In the genomic region with DNA sequence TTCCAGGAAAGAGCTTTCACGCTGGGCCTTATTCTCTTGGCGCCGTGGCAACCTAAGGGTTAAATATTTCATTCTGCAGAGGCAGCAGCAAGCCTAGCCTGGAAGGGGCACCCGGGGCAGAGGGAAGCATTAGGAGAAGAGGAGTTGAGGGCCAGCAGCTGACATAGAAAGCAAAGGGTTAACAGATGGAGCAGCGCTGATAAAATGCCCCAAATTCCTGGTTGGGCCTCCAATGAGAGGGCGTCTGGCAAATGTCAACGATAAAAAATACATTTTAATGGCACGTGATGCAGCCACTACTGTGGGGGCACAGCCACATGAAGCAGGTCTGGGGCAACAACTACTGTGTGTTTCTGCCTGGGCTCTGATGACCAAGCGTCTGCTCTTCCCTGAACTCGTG, we compare ENCODE assay signal across 20 mouse cellular contexts. TPM values are rescaled to one million over a fixed set of nuclear protein-coding genes. Genes with fewer than 3 reads are reported as not detected.
DNase-seq lines count a peak whose midpoint lies in the region; ATAC-seq and TF ChIP-seq lines count a peak whose summit lies in the region.
"Had no signal": no experiment of that assay in that cellular context is flagged by ENCODE, and none has a peak within 500 bp of the region (broad histone marks: within the 10 kb centered on the region; RNA-seq: fewer than 3 reads in every experiment).

No protein-coding gene starts in this region.

- no peaks in the 10 kb centered on the region for H3K9me3 ChIP-seq in heart, embryonic 15.5 days (replicated peaks)
- H3K9me3 ChIP-seq in stomach, embryonic 14.5 days (ENCODE audit: control insufficient read depth, low read depth, low read length): no peaks in the 10 kb centered on the region
- no peaks in the 10 kb centered on the region for H3K9me3 ChIP-seq in stomach, postnatal 0 days (ENCODE audit: control insufficient read depth, low read length)
- no peaks in the 10 kb centered on the region for H3K9me3 ChIP-seq in limb, embryonic 11.5 days (ENCODE audit: control insufficient read depth, low read length)
- H3K9me3 ChIP-seq: G1E; neural tube, embryonic 15.5 days had no signal

- 17% methylated on average over 10 of the region's 10 CpGs for WGBS in heart, embryonic 15.5 days
- 14% methylated on average over 10 of the region's 10 CpGs for WGBS in stomach, embryonic 14.5 days
- WGBS in stomach, postnatal 0 days: 25% methylated on average over 10 of the region's 10 CpGs
- WGBS in limb, embryonic 11.5 days: 19% methylated on average over 10 of the region's 10 CpGs

- TF ChIP-seq EP300 in stomach, postnatal 0 days (optimal IDR thresholded peaks at IDR 0.05): no peak

- DNase-seq in heart, postnatal 10 days: no peak
- DNase-seq in stomach, postnatal 0 days (ENCODE audit: low spot score): no peak
- peak; percentile 67 for DNase-seq in limb, embryonic 11.5 days (ENCODE audit: low spot score)
- DNase-seq in cerebellum, adult 8-10 months: no peak
- no peak for DNase-seq in gastrocnemius, postnatal 25 days
- DNase-seq: adrenal gland, postnatal 36 days; cerebellum, postnatal 36 days; kidney, adult 9 months had no signal

- H3K4me2 ChIP-seq in heart, embryonic 15.5 days: peak overlapping the region; percentile 8; the same call in 1 of the 2 replicates
- H3K4me2 ChIP-seq in stomach, embryonic 14.5 days (replicated peaks; ENCODE audit: low read depth, low read length): no peak overlapping the region
- no peak overlapping the region for H3K4me2 ChIP-seq in stomach, postnatal 0 days (replicated peaks; ENCODE audit: low read depth)
- H3K4me2 ChIP-seq in limb, embryonic 11.5 days (ENCODE audit: low read depth, severe bottlenecking): no peak overlapping the region
- H3K4me2 ChIP-seq: neural tube, embryonic 15.5 days had no signal

- H3K36me3 ChIP-seq in heart, embryonic 15.5 days: no peaks in the 10 kb centered on the region
- no peaks in the 10 kb centered on the region for H3K36me3 ChIP-seq in stomach, embryonic 14.5 days (ENCODE audit: control insufficient read depth, insufficient read depth, low read length)
- no peaks in the 10 kb centered on the region for H3K36me3 ChIP-seq in stomach, postnatal 0 days (ENCODE audit: control insufficient read depth, insufficient read depth, low read length)
- H3K36me3 ChIP-seq in limb, embryonic 11.5 days (ENCODE audit: control insufficient read depth, insufficient read depth, low read length): peaks cover 5% of the 10 kb centered on the region
- H3K36me3 ChIP-seq: G1E; neural tube, embryonic 15.5 days had no signal

- H3K9ac ChIP-seq in heart, embryonic 15.5 days: no peak overlapping the region
- no peak overlapping the region for H3K9ac ChIP-seq in stomach, embryonic 14.5 days (replicated peaks; ENCODE audit: low read depth, low read length)
- H3K9ac ChIP-seq in stomach, postnatal 0 days (ENCODE audit: low read length): no peak overlapping the region
- no peak overlapping the region for H3K9ac ChIP-seq in limb, embryonic 11.5 days (ENCODE audit: low read length)
- H3K9ac ChIP-seq: liver, embryonic 14.5 days; neural tube, embryonic 15.5 days had no signal

- no peak overlapping the region for H3K4me3 ChIP-seq in heart, embryonic 15.5 days
- no peak overlapping the region for H3K4me3 ChIP-seq in stomach, embryonic 14.5 days (ENCODE audit: low read depth, low read length)
- no peak overlapping the region for H3K4me3 ChIP-seq in stomach, postnatal 0 days (ENCODE audit: low read depth, low read length)
- H3K4me3 ChIP-seq in limb, embryonic 11.5 days (ENCODE audit: low read depth, low read length): no peak overlapping the region
- H3K4me3 ChIP-seq: erythroblast, embryonic 14.5 days; neural tube, embryonic 15.5 days had no signal

- intact Hi-C loops in heart, postnatal 10 days (cut with DNase I): no loop called here

- H3K4me1 ChIP-seq in heart, embryonic 15.5 days (replicated peaks): peaks cover 14% of the 10 kb centered on the region
- peaks cover 8% of the 10 kb centered on the region; the same call in 1 of the 2 replicates for H3K4me1 ChIP-seq in stomach, embryonic 14.5 days (ENCODE audit: control insufficient read depth, insufficient read depth, low read length)
- no peaks in the 10 kb centered on the region for H3K4me1 ChIP-seq in stomach, postnatal 0 days (replicated peaks; ENCODE audit: control insufficient read depth, insufficient read depth)
- peaks cover 29% of the 10 kb centered on the region for H3K4me1 ChIP-seq in limb, embryonic 11.5 days (ENCODE audit: control insufficient read depth, insufficient read depth, low read length)
- H3K4me1 ChIP-seq: neural tube, embryonic 15.5 days had no signal

- TF ChIP-seq CTCF in stomach, postnatal 0 days (IDR thresholded peaks at IDR 0.05; ENCODE audit: low read depth): no peak

- H3K27me3 ChIP-seq in heart, embryonic 15.5 days: peaks cover 3% of the 10 kb centered on the region; the same call in 1 of the 2 replicates
- no peaks in the 10 kb centered on the region for H3K27me3 ChIP-seq in stomach, embryonic 14.5 days (ENCODE audit: control insufficient read depth, insufficient read depth, low read length)
- H3K27me3 ChIP-seq in stomach, postnatal 0 days (ENCODE audit: control insufficient read depth, insufficient read depth, low read length): no peaks in the 10 kb centered on the region
- H3K27me3 ChIP-seq in limb, embryonic 11.5 days (ENCODE audit: control insufficient read depth, insufficient read depth, low read length): no peaks in the 10 kb centered on the region

- no peak for ATAC-seq in heart, embryonic 15.5 days (replicated peaks; ENCODE audit: insufficient number of reproducible peaks, insufficient read depth, low FRiP score, low read depth)
- peak; percentile 26; the same call in 1 of the 2 replicates for ATAC-seq in stomach, embryonic 14.5 days (ENCODE audit: insufficient number of reproducible peaks, insufficient read depth, low FRiP score, low read depth)
- ATAC-seq in stomach, postnatal 0 days (ENCODE audit: low FRiP score, low TSS enrichment): no peak
- peak; percentile 63; the same call in 1 of the 2 replicates for ATAC-seq in limb, embryonic 11.5 days (ENCODE audit: insufficient number of reproducible peaks, low FRiP score, low TSS enrichment, low read depth)
- ATAC-seq: hindbrain, embryonic 16.5 days had no signal

- no peak overlapping the region for H3K27ac ChIP-seq in heart, embryonic 15.5 days
- H3K27ac ChIP-seq in stomach, embryonic 14.5 days (ENCODE audit: low read length): no peak overlapping the region
- no peak overlapping the region for H3K27ac ChIP-seq in stomach, postnatal 0 days (replicated peaks)
- peak overlapping the region; percentile 70 for H3K27ac ChIP-seq in limb, embryonic 11.5 days (replicated peaks; ENCODE audit: low read depth, low read length)
- H3K27ac ChIP-seq: liver, embryonic 14.5 days; neural tube, embryonic 15.5 days had no signal

RNA-seq across cellular contexts. Expression of gene Tbx4, which starts 23.9 kb away (rescaled TPM):
- polyA plus RNA-seq in heart, embryonic 15.5 days (2015; fragmentation: Nextera tagmentation; extraction: Ambion mirVana): 1.6 and 4.4 TPM in 2 replicates
- under 1 TPM in 1 of 2 experiments, not detected in 1; 0.32 TPM for total RNA-seq in heart, postnatal 10 days (2021)
- not detected in 2 replicates for polyA plus RNA-seq in stomach, embryonic 14.5 days (2014; fragmentation: Nextera tagmentation; extraction: Ambion mirVana)
- polyA plus RNA-seq in stomach, postnatal 0 days (2015; fragmentation: Nextera tagmentation; extraction: Ambion mirVana): 0.04 and 0.05 TPM in 2 replicates
- 36.3 and 36.7 TPM in 2 replicates for polyA plus RNA-seq in limb, embryonic 11.5 days (2014; fragmentation: Nextera tagmentation; extraction: Ambion mirVana)
- 1 to 10 TPM; 1.2 to 1.4 TPM for total RNA-seq in gastrocnemius, postnatal 25 days (2021)
- total RNA-seq: adrenal gland, postnatal 36 days; G1E; granulocyte monocyte progenitor cell, adult 5-6 weeks; megakaryocyte, adult 5-6 weeks had no signal
- polyA plus RNA-seq: erythroblast, embryonic 14.5 days; G1E had no signal

RNA-seq across cellular contexts. Expression of gene Gm11444, which starts 60.0 kb away (rescaled TPM):
- polyA plus RNA-seq in heart, embryonic 15.5 days (2015; fragmentation: Nextera tagmentation; extraction: Ambion mirVana): not detected in 2 replicates
- not detected for total RNA-seq in heart, postnatal 10 days (2021)
- not detected in 2 replicates for polyA plus RNA-seq in stomach, embryonic 14.5 days (2014; fragmentation: Nextera tagmentation; extraction: Ambion mirVana)
- polyA plus RNA-seq in stomach, postnatal 0 days (2015; fragmentation: Nextera tagmentation; extraction: Ambion mirVana): 0.18 TPM in 1 of 2 replicates, not detected in the other
- polyA plus RNA-seq in limb, embryonic 11.5 days (2014; fragmentation: Nextera tagmentation; extraction: Ambion mirVana): not detected in 2 replicates
- not detected for total RNA-seq in gastrocnemius, postnatal 25 days (2021)
- total RNA-seq: adrenal gland, postnatal 36 days; G1E; granulocyte monocyte progenitor cell, adult 5-6 weeks; layer of hippocampus, adult 18-20 months; left cerebral cortex, postnatal 10 days; megakaryocyte, adult 5-6 weeks had no signal
- polyA plus RNA-seq: erythroblast, embryonic 14.5 days; G1E; hindbrain, embryonic 16.5 days; liver, embryonic 14.5 days; neural tube, embryonic 15.5 days; urinary bladder, adult 2 months had no signal

Comparison
In these comparisons a context has a peak if more than half of its experiments do, and no peak if none do; other contexts are left out.
1. ATAC-seq: peak in stomach, embryonic 14.5 days (single experiment) and limb, embryonic 11.5 days (single experiment); none in heart, embryonic 15.5 days (single experiment) and stomach, postnatal 0 days (single experiment).